Mouse (Mus musculus) heart, embryonic 14.5 days (tissue): ENCODE data around the gene Aldh1b1. TPM values are rescaled to one million over a fixed set of nuclear protein-coding genes. Genes with fewer than 3 reads are reported as not detected.

ENCODE experiments used
- ATAC-seq: fragments of 200-750 bp; cut with Nextera tagmentation; 2 replicates; pipeline ENCODE4 v1.8.0; 2017; ENCODE audit warnings: low read depth, moderate TSS enrichment; ENCODE audit not compliant: insufficient number of reproducible peaks, insufficient read depth, low FRiP score
- H3K27ac ChIP-seq, 2 experiments: fragments of 200-500 bp in 1 of 2; fragments of 300-500 bp in 1 of 2; sonication (generic) in 1 of 2; replicated peaks in 1 of 2; 2 replicates each; pipeline ENCODE4 v1.5.1; 2012 to 2014; ENCODE audit warnings: low read depth in 2 of 2, low read length in 2 of 2, control low read depth in 1 of 2, mild to moderate bottlenecking in 1 of 2, mixed read lengths in 1 of 2; ENCODE audit not compliant: control insufficient read depth in 1 of 2, insufficient read depth in 1 of 2
- H3K27me3 ChIP-seq: fragments of 300-500 bp; sonication (generic); 2 replicates; pipeline ENCODE4 v1.6.1; 2014; ENCODE audit warnings: mild to moderate bottlenecking, low read length, control low read depth; ENCODE audit not compliant: control insufficient read depth, insufficient read depth
- H3K36me3 ChIP-seq: fragments of 300-500 bp; sonication (generic); 2 replicates; pipeline ENCODE4 v1.6.1; 2014; ENCODE audit warnings: mild to moderate bottlenecking, control low read depth, low read length, mixed read lengths; ENCODE audit not compliant: control insufficient read depth, insufficient read depth
- H3K4me1 ChIP-seq, 2 experiments: fragments of 200-500 bp in 1 of 2; fragments of 300-500 bp in 1 of 2; sonication (generic) in 1 of 2; 2 replicates each; pipeline ENCODE4 v1.6.1; 2012 to 2014; ENCODE audit warnings: low read length in 2 of 2, control low read depth in 1 of 2, mixed read lengths in 1 of 2; ENCODE audit not compliant: control insufficient read depth in 2 of 2, insufficient read depth in 2 of 2
- H3K4me2 ChIP-seq: fragments of 300-500 bp; sonication (generic); 2 replicates; pipeline ENCODE4 v1.6.1; 2014; ENCODE audit warnings: mild to moderate bottlenecking, low read length
- H3K4me3 ChIP-seq, 2 experiments: fragments of 200-500 bp in 1 of 2; fragments of 300-500 bp in 1 of 2; sonication (generic) in 1 of 2; 2 replicates each; pipeline ENCODE4 v1.5.1; 2012 to 2014; ENCODE audit warnings: low read length in 2 of 2, mild to moderate bottlenecking in 2 of 2, control low read depth in 1 of 2, low read depth in 1 of 2, moderate library complexity in 1 of 2; ENCODE audit not compliant: control insufficient read depth in 1 of 2, insufficient read depth in 1 of 2
- H3K9ac ChIP-seq: fragments of 300-500 bp; sonication (generic); 2 replicates; pipeline ENCODE4 v1.6.1; 2014; ENCODE audit warnings: mild to moderate bottlenecking, low read length
- H3K9me3 ChIP-seq: fragments of 300-500 bp; sonication (generic); 2 replicates; pipeline ENCODE4 v1.6.1; 2016; ENCODE audit warnings: low read length, control low read depth; ENCODE audit not compliant: control insufficient read depth
- WGBS: fragments of 180-500 bp; shearing (Covaris S2); extraction: QIAGEN DNeasy Blood & Tissue Kit; methylation state at CpG from one replicate; pipeline ENCODE4 v1.1.7; 2014; 5-methylcytosine and 5-hydroxymethylcytosine counted together
- polyA plus RNA-seq: library from polyadenylated mRNA; unstranded; fragments of >200 nt; fragmentation: Nextera tagmentation; extraction: Ambion mirVana; gene quantifications from 2 replicates; pipeline ENCODE4 v1.2.1, GENCODE M21; 2014

The Aldh1b1 gene
- 68.7 and 75.0 TPM in 2 replicates for polyA plus RNA-seq

DNA sequence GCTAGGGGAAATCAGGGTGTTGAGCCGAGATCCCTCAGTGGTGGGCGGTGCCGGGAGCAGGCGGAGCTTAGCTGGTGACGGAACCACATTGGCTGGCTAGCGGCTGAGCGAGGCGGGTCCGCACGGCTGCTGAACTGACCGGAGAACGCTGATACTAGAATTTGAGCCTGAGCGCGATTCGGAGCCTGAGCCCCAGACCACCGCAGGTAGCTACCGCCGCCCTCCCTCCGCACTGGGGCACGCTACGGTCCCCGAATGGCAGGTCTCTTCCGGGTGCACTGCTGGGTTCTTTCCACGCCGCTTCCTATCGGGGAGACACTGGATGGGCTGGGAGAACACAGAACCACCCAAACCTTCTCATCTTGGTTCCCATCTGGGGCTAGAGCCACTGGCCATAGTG is at the start of gene Aldh1b1:
Gene Aldh1b1, plus strand, starts transcription at position 59 of the 400 bp plus-strand sequence.
- no peaks in the 10 kb centered on the region for H3K9me3 ChIP-seq
- peak within 1 kb of the TSS; percentile 78 for H3K9ac ChIP-seq
- H3K4me2 ChIP-seq: peak within 1 kb of the TSS; percentile 74
- no peaks in the 10 kb centered on the region for H3K27me3 ChIP-seq
- peak within 1 kb of the TSS; percentile 53 to 60 for H3K4me3 ChIP-seq
- WGBS: under 1% methylated on average over 26 of the region's 26 CpGs
- peak; percentile 77 for ATAC-seq
- H3K27ac ChIP-seq: peak within 1 kb of the TSS; percentile 70 to 76
- H3K36me3 ChIP-seq: peaks cover 17% of the 10 kb centered on the region
- H3K4me1 ChIP-seq: peaks cover 28 to 47% of the 10 kb centered on the region in 2 experiments

DNA sequence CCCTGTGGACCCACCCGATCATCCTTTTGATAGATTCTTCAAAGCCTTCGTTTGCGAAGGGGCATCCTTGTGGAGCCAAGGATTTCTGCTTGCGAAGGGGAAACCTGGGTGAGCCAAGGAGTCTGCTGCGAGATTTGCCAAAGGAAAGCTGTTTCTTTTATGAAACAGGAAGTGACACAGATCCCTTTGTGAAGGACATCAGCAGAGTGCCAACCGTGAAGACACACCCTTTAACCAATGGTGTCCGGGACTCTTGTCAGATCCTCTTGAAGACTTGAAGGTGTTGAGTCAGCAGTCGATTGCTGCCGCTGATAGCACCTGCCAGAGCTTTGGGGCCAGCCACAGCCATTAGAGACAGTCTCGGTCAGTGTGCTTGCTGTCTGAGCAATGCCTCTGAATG is 49.4 kb upstream of the Aldh1b1 start:
- Histone ChIP-seq H3K36me3 (no peaks in the 10 kb centered on the region), H3K4me1 (peaks cover 13 to 14% of the 10 kb centered on the region in 2 experiments), H3K27ac (no peak overlapping the region), H3K27me3 (no peaks in the 10 kb centered on the region), H3K9me3 (no peaks in the 10 kb centered on the region), H3K4me2 (no peak overlapping the region), H3K9ac (no peak overlapping the region), H3K4me3 (no peak overlapping the region)
- no peak for ATAC-seq
- WGBS: 50% methylated on average over 10 of the region's 10 CpGs

DNA sequence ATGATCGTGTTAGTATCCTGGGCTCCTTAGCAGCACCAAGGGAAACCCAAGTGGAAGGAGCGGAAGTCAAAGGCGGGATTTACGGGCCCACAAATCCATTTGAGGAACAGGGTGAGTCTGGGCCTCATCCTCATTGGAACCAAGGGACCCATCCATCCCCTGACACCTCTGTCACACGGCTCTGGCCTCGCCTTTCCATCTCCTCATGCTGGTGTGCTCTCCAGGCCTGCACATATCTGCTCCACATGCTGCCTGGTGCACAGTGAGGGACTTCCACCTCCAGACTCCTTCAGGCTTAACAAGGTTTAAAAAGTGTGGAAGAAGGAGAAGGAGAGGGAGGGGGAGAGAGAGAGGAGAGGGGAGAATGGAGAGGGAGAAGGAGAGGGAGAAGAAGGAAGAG is 48.3 kb upstream of the Aldh1b1 start:
- H3K27ac ChIP-seq: no peak overlapping the region
- no peak for ATAC-seq
- H3K36me3 ChIP-seq: no peaks in the 10 kb centered on the region
- 87% methylated on average over 6 of the region's 6 CpGs for WGBS
- no peaks in the 10 kb centered on the region for H3K27me3 ChIP-seq
- no peaks in the 10 kb centered on the region for H3K9me3 ChIP-seq
- H3K4me2 ChIP-seq: no peak overlapping the region
- no peak overlapping the region for H3K9ac ChIP-seq
- no peak overlapping the region for H3K4me3 ChIP-seq
- H3K4me1 ChIP-seq: peaks cover 13 to 14% of the 10 kb centered on the region in 2 experiments

DNA sequence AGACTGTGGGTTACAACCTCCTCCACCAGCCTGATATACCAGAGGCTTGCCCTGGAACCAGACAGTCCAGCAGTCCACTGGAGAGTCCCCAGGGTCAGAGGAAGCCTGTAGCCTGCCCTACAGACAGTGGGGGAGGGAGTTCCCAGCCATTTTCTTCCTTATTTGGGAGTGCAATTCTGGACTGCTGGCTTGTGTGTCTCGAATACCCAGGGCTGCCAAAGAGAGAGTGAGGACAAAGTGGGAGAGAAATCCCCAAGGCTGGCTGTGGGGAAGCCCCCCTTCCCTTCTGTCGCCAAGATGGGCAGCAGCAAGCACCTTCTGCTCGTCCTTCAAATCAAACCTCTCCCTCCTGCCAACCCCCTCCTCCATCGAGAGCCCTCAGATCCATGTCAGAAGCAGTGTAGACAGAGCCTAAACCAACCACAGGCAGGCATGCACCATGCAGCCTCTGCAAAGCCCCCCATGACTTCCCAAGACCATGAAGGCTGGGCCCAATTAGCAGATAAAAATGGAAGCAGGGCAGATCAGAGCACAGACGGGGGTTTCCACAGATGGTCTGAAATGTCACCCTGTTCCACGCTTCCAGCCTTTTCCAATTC is 45.5 kb upstream of the Aldh1b1 start:
- H3K4me2 ChIP-seq: no peak overlapping the region
- H3K4me1 ChIP-seq: peaks cover 14 to 16% of the 10 kb centered on the region in 2 experiments
- no peak overlapping the region for H3K9ac ChIP-seq
- WGBS: 34% methylated on average over 6 of the region's 6 CpGs
- H3K27me3 ChIP-seq: no peaks in the 10 kb centered on the region
- no peaks in the 10 kb centered on the region for H3K9me3 ChIP-seq
- no peaks in the 10 kb centered on the region for H3K36me3 ChIP-seq
- no peak overlapping the region for H3K4me3 ChIP-seq
- no peak for ATAC-seq
- 0 out of 4 replicates have a peak overlapping the region, but pooled peaks have one; percentile 0 to 14 for H3K27ac ChIP-seq

DNA sequence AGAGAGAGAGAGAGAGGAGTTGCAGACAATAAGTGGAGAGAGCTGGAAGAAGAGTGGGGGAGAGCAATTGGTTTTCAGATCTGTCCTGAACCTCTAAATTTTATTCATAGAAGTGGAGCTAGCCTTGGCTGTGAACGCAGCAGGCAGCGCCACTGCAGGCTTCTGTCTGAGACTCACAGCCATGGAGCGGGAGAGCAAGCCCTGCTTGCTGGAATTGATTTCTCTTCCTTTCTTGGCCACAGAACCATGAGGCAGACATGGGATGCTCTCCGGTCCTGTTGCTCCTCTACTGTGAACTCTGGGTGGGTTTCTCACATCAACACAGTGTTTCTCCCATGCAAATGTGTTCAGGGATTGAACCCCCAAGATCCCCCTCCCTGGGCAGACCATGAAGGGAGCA is 44.7 kb upstream of the Aldh1b1 start:
- Histone ChIP-seq H3K4me1 (peaks cover 14 to 18% of the 10 kb centered on the region in 2 experiments), H3K4me3 (no peak overlapping the region), H3K9me3 (no peaks in the 10 kb centered on the region), H3K4me2 (no peak overlapping the region), H3K27ac (no peak overlapping the region), H3K27me3 (no peaks in the 10 kb centered on the region), H3K9ac (no peak overlapping the region), H3K36me3 (no peaks in the 10 kb centered on the region)
- 80% methylated on average over 4 of the region's 4 CpGs for WGBS
- no peak for ATAC-seq

DNA sequence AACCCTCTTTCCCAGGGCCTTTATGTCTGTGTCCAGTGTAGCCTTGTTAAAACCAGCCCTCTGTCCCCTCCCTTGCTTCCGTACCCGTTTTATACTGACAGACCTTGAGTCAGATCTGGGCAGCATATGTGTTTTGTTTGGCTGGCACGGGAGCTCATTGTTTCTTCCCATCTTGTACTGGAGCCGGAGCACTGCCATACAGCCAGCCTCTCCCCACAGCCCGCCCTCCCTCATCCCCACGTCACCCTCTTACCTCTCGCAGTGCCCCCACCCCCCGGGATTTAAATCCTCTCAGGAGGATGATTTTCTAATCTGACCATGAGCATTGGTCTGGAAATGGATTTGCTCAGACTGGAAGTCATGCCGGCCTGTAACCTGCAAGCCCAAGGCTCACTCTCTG is 43.7 kb upstream of the Aldh1b1 start:
- peak; percentile 15; the same call in 1 of the 2 replicates for ATAC-seq
- Histone ChIP-seq H3K9ac (no peak overlapping the region), H3K9me3 (no peaks in the 10 kb centered on the region), H3K4me2 (no peak overlapping the region), H3K4me1 (peaks cover 14 to 18% of the 10 kb centered on the region in 2 experiments), H3K36me3 (no peaks in the 10 kb centered on the region), H3K27ac (no peak overlapping the region), H3K4me3 (no peak overlapping the region), H3K27me3 (no peaks in the 10 kb centered on the region)
- WGBS: 59% methylated on average over 9 of the region's 9 CpGs

DNA sequence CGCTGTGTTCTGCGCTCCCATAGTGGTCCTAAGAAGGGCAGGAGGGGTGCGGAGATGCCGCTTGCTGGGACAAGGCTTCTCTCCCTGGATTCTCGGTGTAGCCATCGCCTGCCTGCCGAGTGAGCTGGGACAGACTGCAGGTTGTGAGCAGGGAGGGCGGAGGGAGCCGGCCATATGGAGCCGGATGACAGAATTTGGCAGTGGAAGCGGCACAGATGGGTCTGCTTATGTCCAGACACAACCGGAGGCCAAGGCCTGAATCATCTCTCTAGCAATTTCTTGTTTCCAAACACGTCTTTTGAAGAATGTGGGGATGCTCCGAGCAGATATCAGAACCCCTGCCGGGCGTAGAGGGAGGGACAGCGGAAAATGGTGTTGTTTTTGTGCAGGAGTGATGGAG is 42.9 kb upstream of the Aldh1b1 start:
- H3K27ac ChIP-seq: no peak overlapping the region
- no peaks in the 10 kb centered on the region for H3K36me3 ChIP-seq
- no peaks in the 10 kb centered on the region for H3K9me3 ChIP-seq
- no peak overlapping the region for H3K9ac ChIP-seq
- H3K4me3 ChIP-seq: no peak overlapping the region
- H3K27me3 ChIP-seq: no peaks in the 10 kb centered on the region
- WGBS: 64% methylated on average over 17 of the region's 17 CpGs
- no peak for ATAC-seq
- H3K4me2 ChIP-seq: no peak overlapping the region
- H3K4me1 ChIP-seq: peaks cover 14 to 18% of the 10 kb centered on the region in 2 experiments

DNA sequence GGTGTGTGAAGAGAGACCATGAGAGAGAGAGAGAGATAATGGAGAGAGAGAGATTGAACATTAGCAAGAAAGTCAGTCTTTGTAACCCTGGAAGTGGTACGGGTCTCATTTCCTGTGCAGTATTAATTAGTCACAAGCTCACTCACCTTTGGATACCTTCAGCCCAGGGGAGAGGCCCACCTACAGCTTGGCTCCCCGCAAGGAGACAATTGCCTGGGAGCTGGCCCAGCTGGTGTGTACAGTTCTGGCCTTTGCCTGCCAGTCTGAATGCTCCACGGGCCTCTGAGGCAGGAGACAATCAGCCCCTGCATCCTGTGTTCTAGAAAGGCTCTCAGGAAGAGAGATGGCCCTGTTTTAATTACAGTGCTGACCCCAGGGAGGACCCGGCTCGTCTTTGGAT is 40.9 kb upstream of the Aldh1b1 start:
- Histone ChIP-seq H3K27me3 (no peaks in the 10 kb centered on the region), H3K4me1 (peaks cover 13 to 17% of the 10 kb centered on the region in 2 experiments), H3K9ac (no peak overlapping the region), H3K4me3 (no peak overlapping the region), H3K36me3 (no peaks in the 10 kb centered on the region), H3K4me2 (no peak overlapping the region), H3K27ac (no peak overlapping the region), H3K9me3 (no peaks in the 10 kb centered on the region)
- ATAC-seq: no peak
- 62% methylated on average over 5 of the region's 5 CpGs for WGBS
